Mouse (Mus musculus): ENCODE data around the gene Gpd1l.
A peak's percentile ranks its signal among the peaks of the same experiment; 100 is the strongest.
"Not testable (repeated sequence)": the region's sequence is repeated elsewhere in the genome, so short reads cannot be mapped to it uniquely, and the experiment has no call there.

Gene Gpd1l

GRCm38 (mm10) chr9:114933723-114934171 is at the start of gene Gpd1l:
TSS of gene Gpd1l (minus strand) at chr9:114933987.
- peak; percentile 96 for DNase-seq

- peak; percentile 42 for DNase-seq
Measured at GRCm38 (mm10) chr9:114982689-114983360, 49.0 kb upstream of the Gpd1l start, which contains the start of gene Rps27rt. TSS of gene Rps27rt (minus strand) at chr9:114982739.

DNA sequence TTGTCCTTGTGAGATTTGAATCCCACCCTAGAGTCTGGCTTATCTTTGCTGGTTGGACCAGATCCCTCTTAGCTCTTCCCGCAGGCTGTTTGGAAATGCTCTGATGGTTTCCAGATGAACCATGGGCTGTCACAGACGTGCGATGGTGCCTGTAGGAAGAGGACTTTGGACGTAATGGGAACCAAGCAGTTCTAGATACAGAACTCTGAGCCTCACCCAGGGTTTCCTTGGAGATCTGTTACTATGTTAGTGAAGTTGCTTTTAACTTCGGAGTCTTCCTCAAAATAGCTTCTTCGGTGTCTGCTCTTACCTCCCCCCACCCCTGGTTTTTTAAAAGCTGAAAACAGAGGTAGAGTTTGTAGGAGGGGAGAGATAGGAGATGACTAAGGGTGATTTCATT is 46.2 kb upstream of the Gpd1l start:
- peak; percentile 17 for DNase-seq

GRCm38 (mm10) chr9:114978281-114979111 is 44.7 kb upstream of the Gpd1l start, which contains the start of gene Osbpl10:
TSS of gene Osbpl10 (plus strand) at chr9:114978569.
- DNase-seq, result peak; percentile 79

DNA sequence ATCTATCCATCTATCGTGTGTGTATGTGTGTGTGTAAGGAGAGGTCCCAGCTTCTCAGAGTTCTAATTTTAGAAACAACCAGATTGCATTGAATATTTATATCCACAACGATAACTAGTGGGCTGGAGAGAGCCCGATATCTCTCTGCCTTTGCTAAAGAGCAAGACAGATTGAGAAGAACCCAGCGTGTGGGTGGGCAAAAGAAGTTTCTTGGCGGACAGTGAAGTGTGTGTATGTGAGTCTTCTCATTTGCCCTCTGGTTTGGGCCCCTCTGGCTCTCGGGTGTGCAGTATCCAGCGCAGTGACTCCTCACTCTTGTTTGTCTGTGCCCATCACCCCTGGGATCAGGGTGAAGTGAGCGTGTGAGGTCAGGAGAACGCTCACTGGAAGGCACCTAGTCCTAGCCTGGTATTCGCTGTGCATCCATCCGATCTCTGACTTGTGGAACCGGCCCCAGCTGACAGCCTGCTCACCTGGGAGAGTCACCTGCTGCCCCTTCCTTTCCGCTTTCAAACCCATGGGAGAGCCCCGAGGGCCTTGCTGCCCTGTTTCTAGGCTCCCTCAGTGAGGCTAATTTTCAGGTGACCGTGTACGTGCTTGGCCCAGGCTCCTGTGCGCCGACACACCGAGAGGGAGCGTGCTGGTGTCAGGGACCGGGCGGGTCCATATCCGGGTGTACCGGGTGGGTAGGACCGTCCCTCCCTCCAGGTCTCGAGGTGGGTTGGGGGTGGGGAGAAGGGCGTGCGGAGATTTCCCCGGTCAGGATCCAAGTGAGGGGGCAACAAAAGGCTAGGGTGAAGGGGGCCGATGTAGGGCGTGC is 43.9 kb upstream of the Gpd1l start:
- peak; percentile 39 for DNase-seq

- DNase-seq, result not testable (repeated sequence)
Measured at GRCm38 (mm10) chr9:114966286-114966685, 32.5 kb upstream of the Gpd1l start.

GRCm38 (mm10) chr9:114964093-114964492 is 30.3 kb upstream of the Gpd1l start:
- DNase-seq, result no peak

DNA sequence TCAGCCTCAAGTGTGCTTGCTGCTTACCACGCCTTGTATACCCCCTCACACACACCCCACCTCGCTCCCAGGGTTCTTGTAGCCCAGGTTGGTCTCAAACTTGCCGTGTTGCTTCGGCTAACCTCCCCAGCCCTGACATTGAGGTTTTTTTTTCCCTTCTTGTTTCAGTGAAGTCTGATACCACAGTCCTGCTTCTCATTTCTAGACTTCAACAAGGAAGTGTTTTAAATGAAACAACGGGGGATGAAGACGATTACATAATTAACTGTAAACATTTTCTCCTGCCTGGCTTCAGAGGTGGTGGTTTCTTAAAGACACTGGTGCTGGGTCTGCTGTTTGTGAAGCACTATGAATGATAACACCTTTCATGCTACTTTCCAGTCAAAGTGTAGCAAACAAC is 27.1 kb upstream of the Gpd1l start:
- DNase-seq, result no peak

- DNase-seq, result no peak
Measured at GRCm38 (mm10) chr9:114960043-114960789, 26.4 kb upstream of the Gpd1l start.

- DNase-seq, result no peak
Measured at GRCm38 (mm10) chr9:114956945-114957344, 23.2 kb upstream of the Gpd1l start.

- DNase-seq, result no peak
Measured at GRCm38 (mm10) chr9:114955340-114955739, 21.6 kb upstream of the Gpd1l start.

DNA sequence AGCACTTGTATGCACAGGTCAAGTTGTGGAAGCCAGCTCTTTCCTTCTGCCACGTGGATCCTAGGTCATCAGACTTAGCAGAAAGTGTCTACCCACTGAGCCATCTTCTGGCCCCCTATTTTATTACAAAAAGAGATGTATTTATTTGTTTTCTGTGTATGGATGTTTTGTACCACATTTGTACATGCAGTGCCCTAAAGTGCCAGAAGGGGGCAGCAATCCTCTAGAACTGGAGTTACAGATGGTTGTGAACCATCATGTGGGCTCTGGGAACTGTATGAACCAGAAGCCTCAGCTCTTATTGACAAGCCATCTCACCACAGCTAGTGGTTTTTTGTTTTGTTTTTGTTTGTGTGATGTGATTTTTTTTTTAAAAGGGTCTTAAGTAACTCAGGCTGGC is 19.1 kb upstream of the Gpd1l start:
- no peak for DNase-seq

- DNase-seq, result no peak
Measured at GRCm38 (mm10) chr9:114948395-114948794, 14.6 kb upstream of the Gpd1l start.

DNA sequence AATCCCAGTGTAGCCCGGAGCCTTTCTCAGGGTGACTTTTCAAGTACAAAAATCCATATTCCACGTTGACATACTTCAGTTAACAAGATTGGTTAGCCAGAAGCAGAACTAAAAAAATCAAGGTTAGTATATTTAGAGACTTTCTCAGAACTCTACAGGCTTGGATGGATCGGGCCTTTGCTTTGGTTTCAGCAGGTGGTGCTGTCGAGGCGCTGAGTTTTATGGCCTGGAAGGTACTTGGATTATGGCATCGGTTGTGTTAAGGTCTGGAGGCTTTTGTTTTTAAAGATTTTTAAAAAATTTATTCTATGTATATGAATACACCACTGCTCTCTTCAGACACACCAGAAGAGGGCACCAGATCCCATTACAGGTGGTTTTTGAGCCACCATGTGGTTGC is 11.8 kb upstream of the Gpd1l start:
- no peak for DNase-seq

GRCm38 (mm10) chr9:114944642-114945041 is 10.9 kb upstream of the Gpd1l start:
- DNase-seq, result no peak

- no peak for DNase-seq
Measured at GRCm38 (mm10) chr9:114936687-114937086, 2.9 kb upstream of the Gpd1l start.

DNA sequence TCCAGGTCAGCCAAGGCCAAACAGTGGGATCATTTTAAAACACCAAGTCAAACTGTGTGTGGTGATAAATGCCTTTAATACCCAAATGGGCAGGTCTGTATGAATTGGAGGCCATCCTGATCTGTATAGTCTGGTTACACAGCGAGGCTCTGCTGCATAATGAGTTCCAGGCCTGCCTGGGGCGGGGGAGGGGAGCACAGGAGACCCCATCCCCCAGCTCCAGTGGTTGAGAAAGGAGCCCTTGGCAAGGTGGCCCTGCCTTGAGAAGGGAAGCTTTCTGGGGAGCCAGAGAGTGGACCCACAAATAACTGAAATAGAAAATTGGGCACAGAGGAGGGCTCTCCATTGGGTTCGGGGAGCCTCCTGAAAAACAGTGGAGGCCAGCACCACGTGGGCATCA is 1.5 kb upstream of the Gpd1l start:
- DNase-seq, result no peak

- no peak for DNase-seq
Measured at GRCm38 (mm10) chr9:114934231-114934630, 444 bp upstream of the Gpd1l start.

DNA sequence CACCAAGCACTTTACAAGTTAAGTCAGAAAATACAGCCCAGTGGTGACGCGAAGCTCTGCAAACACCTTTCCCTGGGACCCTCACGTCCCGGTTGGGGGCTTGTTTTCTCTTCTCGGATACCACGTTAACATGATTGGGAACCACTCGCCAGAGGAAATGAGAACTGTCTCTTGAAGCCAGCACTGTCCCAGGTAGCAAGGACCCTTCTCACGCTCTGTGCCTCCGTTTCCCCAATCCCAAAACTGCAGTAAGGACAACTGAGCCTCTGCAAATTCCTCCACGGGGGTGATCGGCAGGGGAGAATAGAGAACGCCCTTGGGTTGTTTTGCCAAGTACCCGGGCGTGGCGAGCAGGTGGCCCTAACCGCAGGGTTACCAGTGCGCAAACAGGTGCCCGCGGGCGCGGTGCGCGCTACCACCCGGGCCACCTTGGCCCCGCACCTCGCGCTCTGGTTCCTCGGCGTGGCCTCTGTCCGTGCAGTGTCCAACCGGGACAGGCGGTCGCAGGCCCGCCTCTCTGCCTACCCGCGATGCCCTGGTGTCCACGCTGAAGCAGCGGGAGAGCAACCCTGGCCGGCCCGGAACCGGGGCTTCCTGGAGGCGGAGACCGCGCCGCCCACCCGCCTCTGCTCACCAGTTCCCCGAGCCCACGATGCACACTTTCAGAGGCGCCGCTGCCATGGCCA is 607 bp downstream of the Gpd1l start:
- no peak for DNase-seq

DNA sequence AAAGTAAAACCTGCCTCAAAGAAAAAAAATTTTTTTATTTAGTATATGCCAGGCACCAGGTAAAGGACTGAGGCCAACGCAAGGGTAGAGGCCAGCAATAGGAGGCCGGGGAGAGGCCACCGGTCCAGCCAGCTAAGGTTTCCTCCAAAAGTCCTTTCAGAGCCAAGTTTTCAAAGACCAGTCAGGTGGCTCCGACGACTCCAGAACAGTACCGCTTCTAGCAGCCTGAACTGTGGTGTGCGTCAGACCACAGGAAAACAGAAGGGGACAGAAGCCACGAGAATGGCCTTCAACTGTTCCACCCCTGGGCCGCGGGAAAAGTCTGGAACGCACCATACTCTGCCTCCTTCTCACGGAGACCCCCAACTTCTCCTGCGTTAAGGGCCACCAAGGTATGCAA is 1.2 kb downstream of the Gpd1l start:
- DNase-seq, result no peak

DNA sequence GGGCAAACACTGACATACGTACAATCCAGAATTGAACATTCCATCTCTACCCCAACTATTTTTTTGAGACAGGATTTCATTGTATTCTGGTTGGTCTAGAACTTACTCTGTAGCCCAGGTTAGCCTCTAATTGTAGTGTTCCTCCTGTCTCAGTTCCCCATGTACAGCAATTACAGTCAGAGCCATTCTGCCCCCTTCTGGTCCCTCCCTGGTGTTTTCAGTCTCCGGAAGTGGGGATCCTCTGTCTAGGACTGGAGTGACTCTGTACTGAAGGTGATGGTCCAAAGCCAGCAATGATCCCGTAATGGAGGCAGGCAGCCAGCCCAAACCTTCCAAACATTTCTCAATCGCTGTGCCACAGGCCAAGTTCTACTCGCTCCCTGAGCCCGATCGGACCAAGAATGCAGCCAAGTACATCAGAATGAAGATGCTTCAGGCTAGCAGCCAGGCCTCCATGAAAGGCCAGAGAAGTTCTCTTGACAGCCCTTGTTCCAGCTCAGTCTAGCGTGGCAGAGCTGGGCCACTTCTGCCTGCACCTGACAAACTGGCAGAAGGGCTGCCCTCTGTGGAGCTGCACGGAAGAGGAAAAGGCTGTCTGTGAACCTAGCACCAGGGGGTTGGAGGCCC is 3.2 kb downstream of the Gpd1l start:
- peak; percentile 26 for DNase-seq

All from right cerebral cortex, postnatal 14 days (tissue).